Mouse (Mus musculus): ENCODE results near the gene Acta1. TPM values are rescaled to one million over a fixed set of nuclear protein-coding genes. Genes with fewer than 3 reads are reported as not detected.

Gene Acta1
- polyA plus RNA-seq, 1 experiment from 2014 or later = 0.23 TPM

DNA sequence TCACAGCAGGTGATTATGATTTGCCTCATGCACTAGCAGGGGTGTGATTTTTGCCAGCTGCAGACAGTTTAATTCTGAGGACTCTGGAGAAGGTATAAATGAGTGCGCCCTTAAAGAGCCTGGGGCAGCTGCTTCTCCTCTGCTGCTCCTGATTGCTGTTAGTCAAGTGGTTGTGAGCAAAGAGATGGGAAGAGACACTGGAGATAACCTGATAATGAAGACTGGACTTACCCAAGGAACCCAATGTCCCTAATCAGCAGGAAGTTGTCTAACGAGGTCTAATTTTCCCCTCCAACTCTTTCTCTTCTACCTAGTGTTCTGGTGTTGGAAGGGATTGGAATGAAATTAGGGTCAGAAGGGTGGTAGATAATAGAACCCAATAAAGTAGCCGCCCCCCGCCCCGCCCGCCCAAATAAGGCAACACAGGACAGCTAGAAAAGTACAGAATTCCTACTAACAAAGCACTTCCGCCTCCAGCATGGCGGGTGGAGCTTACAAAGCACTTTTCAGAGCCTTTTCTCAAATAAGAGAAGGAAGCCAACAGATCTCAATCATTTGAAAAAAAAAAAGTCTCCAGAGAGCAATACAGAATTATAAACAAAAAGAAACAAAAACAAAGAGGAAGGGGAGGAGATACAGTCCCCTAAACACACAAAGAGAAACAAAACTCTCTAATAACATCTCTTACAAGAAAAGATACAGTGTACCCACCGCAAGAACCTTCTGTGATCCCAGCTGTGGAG lies 39.6 kb downstream of the Acta1 start:
- H3K36me3 ChIP-seq = 0 out of 2 replicates have a peak, but pooled peaks cover 8% of the 10 kb centered on the region
- peaks cover 6% of the 10 kb centered on the region; the same call in 1 of the 2 replicates for H3K9me3 ChIP-seq (replicated peaks)
- H3K4me1 ChIP-seq = peaks cover 19% of the 10 kb centered on the region
- no peak for DNase-seq (ENCODE audit: low spot score)
- 89% methylated on average over 9 of the region's 9 CpGs for WGBS
- no peak overlapping the region for H3K27ac ChIP-seq (replicated peaks)
- H3K4me3 ChIP-seq = no peak overlapping the region
- H3K27me3 ChIP-seq (ENCODE audit: low read depth, poor library complexity, severe bottlenecking) = peaks cover 2% of the 10 kb centered on the region

DNA sequence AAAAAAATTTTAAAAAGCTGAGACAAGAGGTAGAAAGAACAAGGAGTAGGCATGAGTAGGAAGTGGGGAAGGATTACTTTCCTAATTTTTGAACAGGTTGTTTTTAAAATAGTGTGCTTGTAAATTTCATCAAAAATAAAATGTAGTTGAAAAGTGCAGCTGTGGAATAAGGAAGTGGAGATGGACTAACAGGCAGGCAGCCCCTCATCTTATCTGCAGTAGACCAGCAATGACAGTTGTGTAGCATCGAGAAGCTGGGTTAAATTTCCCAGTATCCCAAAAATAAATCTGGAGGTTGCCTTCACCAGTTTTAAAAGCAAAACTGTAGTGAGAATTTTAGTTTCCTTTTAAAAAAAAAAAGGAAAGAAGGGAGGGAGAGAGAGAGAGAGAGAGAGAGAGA lies 40.3 kb downstream of the Acta1 start:
- H3K27ac ChIP-seq (replicated peaks) = no peak overlapping the region
- 93% methylated on average over 1 of the region's 1 CpGs for WGBS

DNA sequence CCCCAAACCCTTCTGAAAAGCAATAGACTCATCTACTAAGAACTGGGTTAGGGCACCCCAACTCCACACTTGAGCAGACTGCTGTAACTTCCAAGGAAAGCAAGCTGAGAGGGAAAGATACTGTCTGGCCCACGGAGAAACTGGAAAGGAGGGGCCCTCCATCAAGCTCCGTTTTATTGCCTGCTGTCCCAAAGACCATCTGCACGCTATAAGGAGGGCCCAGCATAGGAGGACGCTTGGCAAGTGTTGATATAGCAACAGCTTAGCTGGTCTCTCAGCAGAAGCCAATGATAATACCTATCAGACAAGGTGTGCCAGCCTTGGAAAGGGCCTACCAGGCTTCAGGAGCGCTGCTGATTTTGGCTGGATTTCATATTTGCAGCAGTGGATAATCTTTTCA lies 43.0 kb downstream of the Acta1 start:
- WGBS = 76% methylated on average over 5 of the region's 5 CpGs
- no peaks in the 10 kb centered on the region for H3K27me3 ChIP-seq (ENCODE audit: low read depth, poor library complexity, severe bottlenecking)
- no peak for DNase-seq (ENCODE audit: low spot score)
- H3K9me3 ChIP-seq (replicated peaks) = peaks cover 6% of the 10 kb centered on the region; the same call in 1 of the 2 replicates
- 0 out of 2 replicates have a peak, but pooled peaks cover 8% of the 10 kb centered on the region for H3K36me3 ChIP-seq
- H3K4me3 ChIP-seq = no peak overlapping the region
- H3K27ac ChIP-seq (replicated peaks) = no peak overlapping the region
- H3K4me1 ChIP-seq = 0 out of 2 replicates have a peak, but pooled peaks cover 2% of the 10 kb centered on the region

More for the DNA sequence above, 40.3 kb downstream of the Acta1 start:
- no peak overlapping the region for H3K4me3 ChIP-seq
- peaks cover 6% of the 10 kb centered on the region; the same call in 1 of the 2 replicates for H3K9me3 ChIP-seq (replicated peaks)
- peaks cover 16% of the 10 kb centered on the region for H3K4me1 ChIP-seq
- no peak for DNase-seq (ENCODE audit: low spot score)
- H3K27me3 ChIP-seq (ENCODE audit: low read depth, poor library complexity, severe bottlenecking) = no peaks in the 10 kb centered on the region
- H3K36me3 ChIP-seq = 0 out of 2 replicates have a peak, but pooled peaks cover 8% of the 10 kb centered on the region

DNA sequence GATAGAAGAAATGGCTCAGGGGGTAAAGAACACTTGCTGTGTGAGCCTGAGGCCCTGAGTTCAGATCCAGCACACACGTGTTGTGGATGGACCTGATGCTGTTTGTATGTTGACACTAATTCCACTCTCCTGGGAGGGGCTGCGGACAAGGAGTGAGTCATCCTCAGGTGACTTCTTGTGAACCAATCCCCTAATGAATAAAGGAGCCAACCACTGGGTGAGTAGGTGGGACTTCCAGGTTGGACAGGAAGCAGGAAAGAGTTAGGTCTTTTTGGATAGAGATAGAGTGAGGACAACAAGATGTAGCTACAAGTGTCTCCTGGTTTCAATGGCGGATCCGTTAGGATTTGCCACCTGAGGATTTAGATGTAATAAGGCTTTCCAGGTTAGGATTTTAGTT lies 45.2 kb downstream of the Acta1 start:
- H3K27me3 ChIP-seq (ENCODE audit: low read depth, poor library complexity, severe bottlenecking) = no peaks in the 10 kb centered on the region
- no peak overlapping the region for H3K4me3 ChIP-seq
- H3K36me3 ChIP-seq = peaks cover 10% of the 10 kb centered on the region
- no peak overlapping the region for H3K27ac ChIP-seq (replicated peaks)
- DNase-seq (ENCODE audit: low spot score) = no peak
- no peaks in the 10 kb centered on the region for H3K9me3 ChIP-seq (replicated peaks)
- no peaks in the 10 kb centered on the region for H3K4me1 ChIP-seq
- WGBS = 89% methylated on average over 4 of the region's 4 CpGs

DNA sequence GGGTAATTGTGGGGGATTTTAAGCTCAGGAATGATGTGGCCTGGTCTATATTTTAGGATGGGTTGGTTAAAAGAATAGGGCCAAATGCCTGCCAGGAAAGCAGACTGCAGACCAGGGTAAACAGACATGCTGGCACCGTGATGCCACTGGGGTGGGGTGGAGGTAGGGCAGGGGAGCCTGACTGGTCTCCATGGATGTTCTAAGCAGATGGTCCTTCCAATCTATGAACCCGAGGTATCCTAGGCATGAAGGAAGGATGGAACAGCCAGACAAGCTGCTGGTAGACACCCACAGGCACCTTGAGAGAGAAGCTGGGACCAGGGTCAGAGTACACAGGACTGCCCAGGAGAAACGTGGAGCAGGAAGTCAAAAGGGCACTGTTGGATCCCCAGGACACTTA lies 47.0 kb downstream of the Acta1 start:
- H3K36me3 ChIP-seq = peaks cover 20% of the 10 kb centered on the region
- DNase-seq (ENCODE audit: low spot score) = no peak
- H3K27ac ChIP-seq (replicated peaks) = no peak overlapping the region; the same call in 1 of the 2 replicates
- 79% methylated on average over 3 of the region's 3 CpGs for WGBS
- H3K4me1 ChIP-seq = no peaks in the 10 kb centered on the region
- no peak overlapping the region for H3K4me3 ChIP-seq
- H3K27me3 ChIP-seq (ENCODE audit: low read depth, poor library complexity, severe bottlenecking) = no peaks in the 10 kb centered on the region
- H3K9me3 ChIP-seq (replicated peaks) = no peaks in the 10 kb centered on the region

DNA sequence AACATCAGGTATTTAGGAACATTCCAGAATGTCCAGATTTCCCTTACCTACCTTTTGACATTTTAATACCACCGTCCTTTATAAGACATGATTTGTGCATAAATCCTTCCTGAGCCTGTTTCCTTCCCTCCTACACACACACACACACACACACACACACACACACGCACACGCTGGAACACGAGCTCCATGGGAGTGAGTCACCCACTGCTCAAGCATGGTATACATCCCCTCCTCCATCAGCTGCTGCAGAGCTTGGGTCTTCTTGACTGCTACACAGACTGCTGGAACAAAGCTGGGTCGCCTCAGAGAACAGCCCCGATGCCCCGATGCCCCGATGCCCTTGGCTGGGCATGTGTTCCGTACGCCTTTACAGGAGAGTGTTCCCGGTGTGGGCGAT lies 48.0 kb downstream of the Acta1 start:
- Histone ChIP-seq H3K36me3 (peaks cover 30% of the 10 kb centered on the region), H3K27ac (replicated peaks) (no peak overlapping the region)
- WGBS = 95% methylated on average over 12 of the region's 12 CpGs

DNA sequence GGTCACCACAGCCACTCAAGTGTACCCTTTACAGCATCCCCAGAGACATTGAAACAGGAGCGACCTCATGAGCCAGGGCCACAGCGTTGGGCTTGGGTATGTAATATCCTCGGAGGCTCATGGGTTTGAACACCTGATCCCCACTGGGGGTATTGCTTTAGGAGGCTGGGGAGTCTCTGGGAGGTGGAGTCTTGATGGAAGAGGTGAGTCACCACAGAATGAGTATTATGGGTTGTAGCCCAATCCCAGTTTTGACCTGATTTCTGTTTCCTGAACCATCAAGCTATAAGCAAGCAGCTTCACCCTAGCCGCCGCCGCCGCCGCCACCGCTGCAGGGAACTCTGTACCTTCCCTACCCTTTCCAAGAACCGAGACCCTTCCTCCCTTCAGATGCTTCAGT lies 48.6 kb downstream of the Acta1 start:
- Histone ChIP-seq H3K27ac (replicated peaks) (no peak overlapping the region), H3K4me3 (no peak overlapping the region), H3K36me3 (peaks cover 35% of the 10 kb centered on the region), H3K4me1 (no peaks in the 10 kb centered on the region), H3K9me3 (replicated peaks) (no peaks in the 10 kb centered on the region), H3K27me3 (ENCODE audit: low read depth, poor library complexity, severe bottlenecking) (no peaks in the 10 kb centered on the region)
- no peak for DNase-seq (ENCODE audit: low spot score)
- 94% methylated on average over 10 of the region's 10 CpGs for WGBS

More for the DNA sequence above, 48.0 kb downstream of the Acta1 start:
- H3K27me3 ChIP-seq (ENCODE audit: low read depth, poor library complexity, severe bottlenecking) = no peaks in the 10 kb centered on the region
- no peaks in the 10 kb centered on the region for H3K9me3 ChIP-seq (replicated peaks)
- no peaks in the 10 kb centered on the region for H3K4me1 ChIP-seq
- DNase-seq (ENCODE audit: low spot score) = no peak
- H3K4me3 ChIP-seq = no peak overlapping the region

DNA sequence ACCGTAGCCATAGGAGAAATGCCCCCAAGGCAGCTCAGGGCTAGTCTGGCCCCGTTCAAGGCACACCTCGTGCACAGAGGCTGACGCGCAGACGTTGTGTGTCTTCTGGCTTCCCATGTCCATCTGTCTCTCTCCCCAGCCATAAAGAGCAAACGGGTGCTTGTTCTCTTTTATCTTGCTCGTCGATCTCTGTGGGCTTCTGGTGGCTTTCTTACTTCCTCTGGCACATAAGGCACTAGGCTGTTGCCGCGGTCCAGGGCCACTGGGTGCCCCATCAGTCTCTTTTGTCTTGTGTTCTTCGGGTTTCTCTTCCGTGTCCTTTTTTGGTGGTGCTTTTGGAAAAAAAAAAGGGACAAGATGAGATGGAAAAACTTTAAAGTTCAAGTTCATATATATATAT lies 49.4 kb downstream of the Acta1 start:
- Histone ChIP-seq H3K9me3 (replicated peaks) (no peaks in the 10 kb centered on the region), H3K27me3 (ENCODE audit: low read depth, poor library complexity, severe bottlenecking) (no peaks in the 10 kb centered on the region), H3K4me3 (no peak overlapping the region), H3K4me1 (no peaks in the 10 kb centered on the region), H3K27ac (replicated peaks) (no peak overlapping the region), H3K36me3 (peaks cover 42% of the 10 kb centered on the region)
- DNase-seq (ENCODE audit: low spot score) = no peak
- WGBS = 94% methylated on average over 13 of the region's 13 CpGs

DNA sequence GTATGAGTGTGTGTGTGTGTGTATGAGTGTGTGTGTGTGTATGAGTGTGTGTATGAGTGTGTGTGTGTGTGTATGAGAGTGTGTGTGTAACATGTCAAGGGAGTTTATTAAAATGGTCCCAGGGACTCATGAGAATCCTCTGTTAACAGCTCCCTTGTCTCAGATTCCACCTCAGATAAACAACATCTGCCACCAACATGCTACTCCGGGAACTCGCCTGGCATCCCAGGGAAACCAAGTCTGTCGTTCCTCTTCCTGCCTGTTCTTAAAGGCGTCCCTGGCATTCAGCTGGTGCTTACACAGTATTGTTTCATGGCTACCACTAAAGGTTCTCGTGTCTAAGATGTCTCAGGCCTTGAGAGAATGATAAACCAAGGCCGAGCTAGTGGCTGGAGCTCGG lies 50.2 kb downstream of the Acta1 start:
- WGBS = 89% methylated on average over 7 of the region's 7 CpGs
- Histone ChIP-seq H3K4me3 (no peak overlapping the region), H3K9me3 (replicated peaks) (no peaks in the 10 kb centered on the region)

DNA sequence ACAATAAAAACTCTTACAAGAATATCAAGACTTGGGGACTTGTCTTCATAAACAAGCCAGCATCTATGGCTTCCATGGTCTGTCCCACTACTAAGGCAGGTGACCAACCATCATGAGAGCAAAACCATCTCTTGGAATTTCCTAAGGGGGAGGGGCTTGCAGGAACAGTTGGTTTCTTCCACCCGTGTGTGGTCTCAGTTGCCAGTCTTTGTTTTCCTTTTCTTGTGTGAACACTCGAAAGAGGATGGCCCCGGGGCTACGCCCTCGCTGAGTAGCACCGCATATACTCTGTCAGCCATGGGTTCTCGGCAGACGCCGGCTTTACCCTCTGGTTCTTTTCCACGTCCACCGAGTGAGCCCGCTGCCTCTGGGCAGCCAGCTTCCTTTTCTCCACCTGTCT lies 52.5 kb downstream of the Acta1 start:
- no peak for DNase-seq (ENCODE audit: low spot score)
- peaks cover 64% of the 10 kb centered on the region for H3K36me3 ChIP-seq
- H3K27me3 ChIP-seq (ENCODE audit: low read depth, poor library complexity, severe bottlenecking) = no peaks in the 10 kb centered on the region
- 93% methylated on average over 12 of the region's 12 CpGs for WGBS
- H3K4me1 ChIP-seq = no peaks in the 10 kb centered on the region
- no peak overlapping the region for H3K4me3 ChIP-seq
- H3K9me3 ChIP-seq (replicated peaks) = no peaks in the 10 kb centered on the region
- H3K27ac ChIP-seq (replicated peaks) = no peak overlapping the region

More for the DNA sequence above, 50.2 kb downstream of the Acta1 start:
- DNase-seq (ENCODE audit: low spot score) = no peak
- Histone ChIP-seq H3K27ac (replicated peaks) (no peak overlapping the region), H3K36me3 (peaks cover 45% of the 10 kb centered on the region), H3K27me3 (ENCODE audit: low read depth, poor library complexity, severe bottlenecking) (no peaks in the 10 kb centered on the region), H3K4me1 (no peaks in the 10 kb centered on the region)

Other genes with a start within 250 kb of the Acta1 start
- 5.4 and 6.0 TPM in 2 replicates for gene Rhou, start 240.8 kb downstream of the Acta1 start, polyA plus RNA-seq (2016; fragmentation: Nextera tagmentation; extraction: Ambion mirVana)
- 67.6 and 71.0 TPM in 2 replicates for gene Rab4a, start 88.8 kb downstream of the Acta1 start, polyA plus RNA-seq (2016; fragmentation: Nextera tagmentation; extraction: Ambion mirVana)
- 7.8 and 8.6 TPM in 2 replicates for gene Ccsap, start 34.5 kb downstream of the Acta1 start, polyA plus RNA-seq (2016; fragmentation: Nextera tagmentation; extraction: Ambion mirVana)
- 54.5 and 56.1 TPM in 2 replicates for gene Nup133, start 54.5 kb upstream of the Acta1 start, polyA plus RNA-seq (2016; fragmentation: Nextera tagmentation; extraction: Ambion mirVana)
- 18.5 and 19.3 TPM in 2 replicates for gene Abcb10, start 88.4 kb upstream of the Acta1 start, polyA plus RNA-seq (2016; fragmentation: Nextera tagmentation; extraction: Ambion mirVana)
- gene Taf5l, start 126.6 kb upstream of the Acta1 start, polyA plus RNA-seq (2016; fragmentation: Nextera tagmentation; extraction: Ambion mirVana) = 39.5 and 41.6 TPM in 2 replicates
- 6.7 and 7.1 TPM in 2 replicates for gene Urb2, start 126.8 kb upstream of the Acta1 start, polyA plus RNA-seq (2016; fragmentation: Nextera tagmentation; extraction: Ambion mirVana)

Measured in midbrain, embryonic 10.5 days (tissue).